Mouse (Mus musculus) stomach, embryonic 14.5 days (tissue): ENCODE results near the gene Ptpn9. TPM values are rescaled to one million over a fixed set of nuclear protein-coding genes. Genes with fewer than 3 reads are reported as not detected.

ENCODE experiments used
- ATAC-seq: fragments of 200-750 bp; cut with Nextera tagmentation; 2 replicates; pipeline ENCODE4 v1.8.0; 2017; ENCODE audit warnings: low read depth, moderate TSS enrichment; ENCODE audit not compliant: insufficient number of reproducible peaks, insufficient read depth, low FRiP score
- H3K27ac ChIP-seq: fragments of 300-500 bp; sonication (generic); 2 replicates; pipeline ENCODE4 v1.5.1; 2014; ENCODE audit warnings: mild to moderate bottlenecking, low read length, moderate library complexity, mixed read lengths
- H3K27me3 ChIP-seq: fragments of 300-500 bp; sonication (generic); 2 replicates; pipeline ENCODE4 v1.6.1; 2014; ENCODE audit warnings: low read length, control low read depth, mixed read lengths; ENCODE audit not compliant: control insufficient read depth, insufficient read depth
- H3K36me3 ChIP-seq: fragments of 300-500 bp; sonication (generic); 2 replicates; pipeline ENCODE4 v1.6.1; 2014; ENCODE audit warnings: mild to moderate bottlenecking, control low read depth, low read length, moderate library complexity, mixed read lengths; ENCODE audit not compliant: control insufficient read depth, insufficient read depth
- H3K4me1 ChIP-seq: fragments of 300-500 bp; sonication (generic); 2 replicates; pipeline ENCODE4 v1.6.1; 2014; ENCODE audit warnings: low read length, control low read depth, mixed read lengths; ENCODE audit not compliant: control insufficient read depth, insufficient read depth
- H3K4me2 ChIP-seq: fragments of 300-500 bp; sonication (generic); replicated peaks from 2 replicates; pipeline ENCODE4 v1.6.1; 2014; ENCODE audit warnings: low read depth, low read length, control low read depth
- H3K4me3 ChIP-seq: fragments of 300-500 bp; sonication (generic); 2 replicates; pipeline ENCODE4 v1.5.1; 2014; ENCODE audit warnings: low read depth, low read length, control low read depth
- H3K9ac ChIP-seq: fragments of 300-500 bp; sonication (generic); replicated peaks from 2 replicates; pipeline ENCODE4 v1.6.1; 2014; ENCODE audit warnings: low read depth, mild to moderate bottlenecking, control low read depth, low read length, moderate library complexity, mixed read lengths
- H3K9me3 ChIP-seq: fragments of 300-500 bp; sonication (generic); 2 replicates; pipeline ENCODE4 v1.6.1; 2016; ENCODE audit warnings: low read depth, low read length, control low read depth; ENCODE audit not compliant: control insufficient read depth
- WGBS: fragments of 180-500 bp; shearing (Covaris S2); extraction: QIAGEN DNeasy Blood & Tissue Kit; methylation state at CpG from one replicate; pipeline ENCODE4 v1.1.7; 2014; 5-methylcytosine and 5-hydroxymethylcytosine counted together
- polyA plus RNA-seq: library from polyadenylated mRNA; unstranded; fragments of >200 nt; fragmentation: Nextera tagmentation; extraction: Ambion mirVana; gene quantifications from 2 replicates; pipeline ENCODE4 v1.2.1, GENCODE M21; 2014

Gene Ptpn9
- polyA plus RNA-seq, 1 experiment from 2014 or later, result 28.0 TPM

- no peak overlapping the region for H3K4me3 ChIP-seq
- no peaks in the 10 kb centered on the region for H3K4me1 ChIP-seq
- no peak for ATAC-seq
- H3K27ac ChIP-seq, result no peak overlapping the region
- no peaks in the 10 kb centered on the region for H3K27me3 ChIP-seq
- H3K9me3 ChIP-seq, result no peaks in the 10 kb centered on the region
- no peak overlapping the region for H3K9ac ChIP-seq
- no peak overlapping the region for H3K4me2 ChIP-seq
- 89% methylated on average over 2 of the region's 2 CpGs for WGBS
- H3K36me3 ChIP-seq, result 0 out of 2 replicates have a peak, but pooled peaks cover under 1% of the 10 kb centered on the region
Measured at GRCm38 (mm10) chr9:56958689-56959088, 36.0 kb upstream of the Ptpn9 start.

GRCm38 (mm10) chr9:56961591-56961990 lies 33.1 kb upstream of the Ptpn9 start:
- no peak for ATAC-seq
- H3K27ac ChIP-seq, result no peak overlapping the region
- WGBS, result 91% methylated on average over 3 of the region's 3 CpGs

GRCm38 (mm10) chr9:56970158-56970557 lies 24.6 kb upstream of the Ptpn9 start:
- WGBS, result 77% methylated on average over 2 of the region's 2 CpGs
- Histone ChIP-seq H3K9ac (no peak overlapping the region), H3K27ac (no peak overlapping the region), H3K4me3 (no peak overlapping the region), H3K4me2 (no peak overlapping the region), H3K4me1 (no peaks in the 10 kb centered on the region), H3K27me3 (no peaks in the 10 kb centered on the region), H3K36me3 (no peaks in the 10 kb centered on the region; the same call in 1 of the 2 replicates), H3K9me3 (no peaks in the 10 kb centered on the region)
- ATAC-seq, result no peak

More at GRCm38 (mm10) chr9:56961591-56961990, 33.1 kb upstream of the Ptpn9 start:
- H3K4me2 ChIP-seq, result no peak overlapping the region
- no peaks in the 10 kb centered on the region for H3K27me3 ChIP-seq
- no peak overlapping the region for H3K4me3 ChIP-seq
- no peak overlapping the region for H3K9ac ChIP-seq
- H3K9me3 ChIP-seq, result no peaks in the 10 kb centered on the region
- H3K4me1 ChIP-seq, result no peaks in the 10 kb centered on the region
- peaks cover 6% of the 10 kb centered on the region; the same call in 1 of the 2 replicates for H3K36me3 ChIP-seq

GRCm38 (mm10) chr9:56973960-56974524 lies 20.7 kb upstream of the Ptpn9 start:
- ATAC-seq, result no peak
- H3K9me3 ChIP-seq, result no peaks in the 10 kb centered on the region

GRCm38 (mm10) chr9:56975199-56975598 lies 19.5 kb upstream of the Ptpn9 start:
- Histone ChIP-seq H3K4me1 (no peaks in the 10 kb centered on the region), H3K9ac (no peak overlapping the region), H3K36me3 (no peaks in the 10 kb centered on the region; the same call in 1 of the 2 replicates), H3K4me2 (no peak overlapping the region), H3K27me3 (no peaks in the 10 kb centered on the region), H3K27ac (no peak overlapping the region), H3K4me3 (no peak overlapping the region), H3K9me3 (no peaks in the 10 kb centered on the region)
- ATAC-seq, result no peak
- WGBS, result 78% methylated on average over 3 of the region's 3 CpGs

More at GRCm38 (mm10) chr9:56973960-56974524, 20.7 kb upstream of the Ptpn9 start:
- no peak overlapping the region for H3K27ac ChIP-seq
- H3K4me1 ChIP-seq, result no peaks in the 10 kb centered on the region
- no peaks in the 10 kb centered on the region; the same call in 1 of the 2 replicates for H3K36me3 ChIP-seq
- H3K4me3 ChIP-seq, result no peak overlapping the region
- no peak overlapping the region for H3K9ac ChIP-seq
- no peaks in the 10 kb centered on the region for H3K27me3 ChIP-seq
- 85% methylated on average over 8 of the region's 8 CpGs for WGBS
- H3K4me2 ChIP-seq, result no peak overlapping the region

- Histone ChIP-seq H3K9ac (no peak overlapping the region), H3K4me3 (no peak overlapping the region), H3K9me3 (no peaks in the 10 kb centered on the region), H3K36me3 (no peaks in the 10 kb centered on the region; the same call in 1 of the 2 replicates), H3K4me1 (no peaks in the 10 kb centered on the region), H3K27ac (no peak overlapping the region), H3K27me3 (no peaks in the 10 kb centered on the region), H3K4me2 (no peak overlapping the region)
- no peak for ATAC-seq
- WGBS, result 92% methylated on average over 6 of the region's 6 CpGs
Measured at GRCm38 (mm10) chr9:56980186-56980585, 14.5 kb upstream of the Ptpn9 start.

GRCm38 (mm10) chr9:56981502-56981901 lies 13.2 kb upstream of the Ptpn9 start:
- Histone ChIP-seq H3K36me3 (no peaks in the 10 kb centered on the region; the same call in 1 of the 2 replicates), H3K4me2 (no peak overlapping the region), H3K27me3 (no peaks in the 10 kb centered on the region), H3K9ac (no peak overlapping the region), H3K9me3 (no peaks in the 10 kb centered on the region), H3K4me1 (no peaks in the 10 kb centered on the region), H3K4me3 (no peak overlapping the region), H3K27ac (no peak overlapping the region)
- 68% methylated on average over 1 of the region's 1 CpGs for WGBS
- ATAC-seq, result no peak

GRCm38 (mm10) chr9:56995198-56996027 lies 690 bp downstream of the Ptpn9 start:
- under 1% methylated on average over 74 of the region's 80 CpGs for WGBS
- no peaks in the 10 kb centered on the region for H3K27me3 ChIP-seq
- H3K4me2 ChIP-seq, result peak overlapping the region; percentile 82
- H3K9me3 ChIP-seq, result no peaks in the 10 kb centered on the region
- peak overlapping the region; percentile 95 for H3K9ac ChIP-seq
- peak; percentile 70; the same call in 1 of the 2 replicates for ATAC-seq
- H3K36me3 ChIP-seq, result no peaks in the 10 kb centered on the region
- H3K4me1 ChIP-seq, result no peaks in the 10 kb centered on the region; the same call in 1 of the 2 replicates
- H3K27ac ChIP-seq, result peak overlapping the region; percentile 97
- peak overlapping the region; percentile 88 for H3K4me3 ChIP-seq
